Mouse (Mus musculus) neutrophil, adult 59 days (primary cell): ENCODE data around the gene Rpl9-ps6. TPM values are rescaled to one million over a fixed set of nuclear protein-coding genes. Genes with fewer than 3 reads are reported as not detected.

Source experiments
- total RNA-seq, 2 experiments: library from RNA; stranded (reverse); gene quantifications; 1 replicate in 1 of 2; 2 replicates in 1 of 2; pipeline ENCODE4 v1.2.4; 2023

Gene Rpl9-ps6
- 10 to 100 TPM; 24.8 to 29.3 TPM for total RNA-seq

GRCm38 (mm10) chr19:32466478-32466877 is at the start of gene Rpl9-ps6:
TSS of gene Rpl9-ps6 (minus strand) at chr19:32466578.

GRCm38 (mm10) chr19:32485681-32486105 is 19.3 kb upstream of the Rpl9-ps6 start, which contains the start of gene Minpp1:
TSS of gene Minpp1 (plus strand) at chr19:32485769.

Other genes starting within 250 kb of the Rpl9-ps6 start
- 100 to 1,000 TPM; 112 to 115 TPM for gene Sgms1, start 76.9 kb downstream of the Rpl9-ps6 start, total RNA-seq
- 10 to 100 TPM; 18.6 to 26.1 TPM for gene Minpp1, start 19.2 kb upstream of the Rpl9-ps6 start, total RNA-seq
- gene Papss2, start 129.2 kb upstream of the Rpl9-ps6 start, total RNA-seq, result 10 to 100 TPM; 16.2 to 20.8 TPM